Comparison of ENCODE assay signal across 11 mouse cellular contexts in the genomic region with DNA sequence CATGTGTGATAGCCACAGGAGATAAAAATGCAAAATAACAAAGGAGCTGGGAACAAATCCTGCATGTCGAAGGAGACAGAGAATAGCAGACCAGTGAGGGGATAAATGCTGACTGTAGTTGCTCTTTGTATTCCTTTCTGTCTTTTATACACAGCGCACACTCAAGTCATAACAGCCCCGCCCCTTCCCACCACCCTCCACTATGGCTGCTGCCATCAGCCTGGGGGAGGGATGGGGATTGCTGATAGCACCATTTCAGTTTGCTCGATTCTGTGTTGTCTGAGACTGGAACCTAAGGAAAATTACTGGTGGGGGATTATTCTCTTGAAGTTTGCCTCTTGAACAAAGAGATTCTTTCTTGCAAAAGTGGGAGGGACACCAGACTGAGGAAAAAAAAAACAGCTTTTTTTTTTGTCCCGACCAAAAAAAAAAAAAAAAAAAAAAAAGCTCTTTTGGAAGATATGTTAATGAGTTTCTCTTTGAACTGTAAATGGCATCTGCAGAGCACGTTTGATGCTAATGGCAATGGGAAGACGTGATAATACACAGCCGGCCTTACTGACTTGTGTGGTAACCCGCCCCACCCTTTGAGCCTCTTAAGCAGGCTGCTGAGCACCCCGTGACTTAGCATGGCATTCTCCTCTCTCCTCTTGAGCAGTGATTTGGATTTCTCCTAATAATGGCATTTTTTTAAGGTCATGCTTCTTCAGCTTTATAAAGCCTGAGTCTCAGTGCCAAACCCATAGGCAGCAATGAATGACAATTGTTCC.
DNase-seq lines count a peak whose midpoint lies in the region; ATAC-seq and TF ChIP-seq lines count a peak whose summit lies in the region.
"Had no signal": no experiment of that assay in that cellular context is flagged by ENCODE, and none has a peak within 500 bp of the region (broad histone marks: within the 10 kb centered on the region; RNA-seq: fewer than 3 reads in every experiment).

No protein-coding gene starts in this region.

- peak overlapping the region; percentile 74; the same call in 1 of the 2 replicates for H3K27ac ChIP-seq in forebrain, embryonic 10.5 days
- no peak overlapping the region for H3K27ac ChIP-seq in hindbrain, postnatal 0 days

- no peaks in the 10 kb centered on the region for H3K9me3 ChIP-seq in forebrain, embryonic 10.5 days
- no peaks in the 10 kb centered on the region for H3K9me3 ChIP-seq in hindbrain, postnatal 0 days (ENCODE audit: low read length)

- peak; percentile 6 for DNase-seq in ovary, postnatal 36 days (ENCODE audit: low spot score)
- DNase-seq in ovary, adult 18-20 months (ENCODE audit: low spot score): no peak
- peak; percentile 21 for DNase-seq in forebrain, embryonic 10.5 days (ENCODE audit: extremely low spot score, low spot score)
- peak; percentile 11 for DNase-seq in hindbrain, postnatal 0 days (ENCODE audit: low spot score)
- DNase-seq in retina, postnatal 1 day: peak; percentile 28
- DNase-seq in thymus, postnatal 10 days (ENCODE audit: low spot score in 2 of 2): no peak
- DNase-seq in frontal cortex, postnatal 14 days (ENCODE audit: low spot score in 2 of 2): no peak
- DNase-seq: cerebellum, adult 11-12 months; gastrocnemius, postnatal 10 days; kidney, postnatal 14 days had no signal

- no peaks in the 10 kb centered on the region for H3K36me3 ChIP-seq in forebrain, embryonic 10.5 days (replicated peaks)
- H3K36me3 ChIP-seq in hindbrain, postnatal 0 days (ENCODE audit: insufficient read depth, low read length): no peaks in the 10 kb centered on the region

- ATAC-seq in hindbrain, postnatal 0 days: peak; percentile 74

- H3K9ac ChIP-seq in hindbrain, postnatal 0 days (replicated peaks; ENCODE audit: low read length): no peak overlapping the region

- peaks cover 14% of the 10 kb centered on the region; the same call in 1 of the 2 replicates for H3K27me3 ChIP-seq in forebrain, embryonic 10.5 days (ENCODE audit: poor library complexity, severe bottlenecking)
- H3K27me3 ChIP-seq in hindbrain, postnatal 0 days (ENCODE audit: insufficient read depth, low read length): no peaks in the 10 kb centered on the region
- H3K27me3 ChIP-seq: CH12.LX had no signal

- peak overlapping the region; percentile 3; the same call in 1 of the 2 replicates for H3K4me3 ChIP-seq in forebrain, embryonic 10.5 days
- H3K4me3 ChIP-seq in hindbrain, postnatal 0 days (ENCODE audit: low read length): no peak overlapping the region

- no peak for TF ChIP-seq CTCF in hindbrain, postnatal 0 days (IDR thresholded peaks at IDR 0.05; ENCODE audit: low read depth)

- WGBS in forebrain, embryonic 10.5 days: 31% methylated on average over 10 of the region's 10 CpGs
- 14% methylated on average over 10 of the region's 10 CpGs for WGBS in hindbrain, postnatal 0 days

- peak overlapping the region; percentile 40 for H3K4me2 ChIP-seq in hindbrain, postnatal 0 days (ENCODE audit: low read depth, low read length)

- peaks cover 28% of the 10 kb centered on the region for H3K4me1 ChIP-seq in forebrain, embryonic 10.5 days
- peaks cover 2% of the 10 kb centered on the region; the same call in 1 of the 2 replicates for H3K4me1 ChIP-seq in hindbrain, postnatal 0 days (ENCODE audit: insufficient read depth, low read length)

Comparison
In these comparisons a context has a peak if more than half of its experiments do, and no peak if none do; other contexts are left out.
1. DNase-seq: peak in ovary, postnatal 36 days (single experiment), forebrain, embryonic 10.5 days (single experiment), hindbrain, postnatal 0 days (single experiment) and retina, postnatal 1 day (single experiment); none in ovary, adult 18-20 months (single experiment), thymus, postnatal 10 days (0 of 2) and frontal cortex, postnatal 14 days (0 of 2).